ENCODE assay signal across 9 mouse cellular contexts in the genomic region with DNA sequence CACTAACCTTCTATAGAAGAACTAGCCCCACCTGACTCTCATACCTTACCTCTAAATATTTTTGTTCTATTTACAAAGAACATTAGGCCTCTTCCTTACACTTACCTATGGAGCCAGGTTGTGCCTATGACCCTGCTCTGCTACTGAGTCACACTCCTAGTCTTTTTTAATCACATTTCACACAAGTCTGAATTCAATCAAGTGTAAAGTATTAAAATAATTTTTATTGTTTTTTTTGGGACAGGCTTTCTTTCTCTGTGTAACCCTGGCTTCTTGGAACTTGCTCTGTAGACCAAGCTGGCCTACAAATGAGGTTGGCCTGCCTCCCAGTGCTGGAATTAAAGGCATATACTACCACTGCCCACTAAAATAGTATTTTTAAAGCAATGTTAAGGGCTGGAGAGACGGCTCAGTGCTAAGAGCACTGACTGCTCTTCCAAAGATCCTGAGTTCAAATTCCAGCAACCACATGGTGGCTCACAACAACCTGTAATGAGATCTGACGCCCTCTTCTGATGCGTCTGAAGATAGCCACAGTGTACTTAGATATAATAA. TPM values are rescaled to one million over a fixed set of nuclear protein-coding genes. Genes with fewer than 3 reads are reported as not detected.
DNase-seq lines count a peak whose midpoint lies in the region.
"Had no signal": no experiment of that assay in that cellular context is flagged by ENCODE, and none has a peak within 500 bp of the region (broad histone marks: within the 10 kb centered on the region; RNA-seq: fewer than 3 reads in every experiment).

No protein-coding gene starts in this region.

- no peaks in the 10 kb centered on the region for H3K9me3 ChIP-seq in embryonic facial prominence, embryonic 10.5 days
- H3K9me3 ChIP-seq: heart, embryonic 15.5 days had no signal

- 0 out of 2 replicates have a peak, but pooled peaks cover 6% of the 10 kb centered on the region for H3K4me1 ChIP-seq in embryonic facial prominence, embryonic 10.5 days

- H3K4me3 ChIP-seq in embryonic facial prominence, embryonic 10.5 days = no peak overlapping the region
- H3K4me3 ChIP-seq: heart, embryonic 15.5 days had no signal

- H3K27me3 ChIP-seq in embryonic facial prominence, embryonic 10.5 days (replicated peaks; ENCODE audit: low read depth, poor library complexity, severe bottlenecking) = no peaks in the 10 kb centered on the region
- H3K27me3 ChIP-seq: heart, embryonic 15.5 days had no signal

- WGBS in embryonic facial prominence, embryonic 10.5 days = 93% methylated on average over 3 of the region's 3 CpGs

- H3K27ac ChIP-seq in embryonic facial prominence, embryonic 10.5 days (replicated peaks) = no peak overlapping the region
- H3K27ac ChIP-seq: heart, embryonic 15.5 days had no signal

- DNase-seq in heart, adult 18-20 months = peak; percentile 47 to 55
- no peak for DNase-seq in heart, adult 9 months (ENCODE audit: low spot score in 2 of 2)
- DNase-seq in layer of hippocampus, postnatal 10 days (ENCODE audit: low spot score in 2 of 2) = peak; percentile 30 to 44
- DNase-seq in layer of hippocampus, adult 9-10 months (ENCODE audit: low spot score) = no peak
- DNase-seq in adipocyte (ENCODE audit: low spot score) = peak; percentile 79
- peak; percentile 39 for DNase-seq in cerebellum, adult 9-11 months
- no peak for DNase-seq in urinary bladder, postnatal 4 days (ENCODE audit: low spot score in 2 of 2)
- DNase-seq in embryonic facial prominence, embryonic 10.5 days (ENCODE audit: low spot score) = no peak

- H3K36me3 ChIP-seq in embryonic facial prominence, embryonic 10.5 days (replicated peaks) = peaks cover 15% of the 10 kb centered on the region
- H3K36me3 ChIP-seq: heart, embryonic 15.5 days had no signal

RNA-seq across cellular contexts. Expression of gene Pafah1b1, which starts 8.4 kb away (rescaled TPM):
- 100 to 1,000 TPM; 195 to 223 TPM for total RNA-seq in heart, adult 18-20 months (2021)
- total RNA-seq in layer of hippocampus, postnatal 10 days (2021) = 100 to 1,000 TPM; 370 to 417 TPM
- polyA plus RNA-seq in embryonic facial prominence, embryonic 10.5 days (2016; fragmentation: Nextera tagmentation; extraction: Ambion mirVana) = 48.2 and 52.3 TPM in 2 replicates

RNA-seq across cellular contexts. Expression of gene Mettl16, which starts 54.6 kb away (rescaled TPM):
- 10 to 100 TPM; 16.4 to 17.3 TPM for total RNA-seq in heart, adult 18-20 months (2021)
- total RNA-seq in layer of hippocampus, postnatal 10 days (2021) = 10 to 100 TPM; 22.5 to 24.3 TPM
- 73.0 and 73.7 TPM in 2 replicates for polyA plus RNA-seq in embryonic facial prominence, embryonic 10.5 days (2016; fragmentation: Nextera tagmentation; extraction: Ambion mirVana)

Comparison
In these comparisons a context has a peak if more than half of its experiments do, and no peak if none do; other contexts are left out.
1. DNase-seq: peak in heart, adult 18-20 months (2 of 2), layer of hippocampus, postnatal 10 days (2 of 2), adipocyte (single experiment) and cerebellum, adult 9-11 months (single experiment); none in heart, adult 9 months (0 of 2), layer of hippocampus, adult 9-10 months (single experiment), urinary bladder, postnatal 4 days (0 of 2) and embryonic facial prominence, embryonic 10.5 days (single experiment).